Mouse (Mus musculus) heart, embryonic 10.5 days (tissue): ENCODE data around the gene Gm11037. TPM values are rescaled to one million over a fixed set of nuclear protein-coding genes. Genes with fewer than 3 reads are reported as not detected.

Source experiments
- DNase-seq: peaks from one replicate; pipeline ENCODE4 v3.0.0-alpha.2; 2017; ENCODE audit warnings: low spot score
- H3K27ac ChIP-seq: fragments of 300-500 bp; sonication (generic); 2 replicates; pipeline ENCODE4 v1.5.1; 2016; ENCODE audit warnings: mild to moderate bottlenecking
- H3K27me3 ChIP-seq: fragments of 300-500 bp; sonication (generic); 2 replicates; pipeline ENCODE4 v1.6.1; 2016; ENCODE audit warnings: mild to moderate bottlenecking; ENCODE audit not compliant: poor library complexity, insufficient read depth, severe bottlenecking
- H3K36me3 ChIP-seq: fragments of 300-500 bp; sonication (generic); 2 replicates; pipeline ENCODE4 v1.6.1; 2016; ENCODE audit warnings: mild to moderate bottlenecking, moderate library complexity
- H3K4me1 ChIP-seq: fragments of 300-500 bp; sonication (generic); 2 replicates; pipeline ENCODE4 v1.6.1; 2016; ENCODE audit warnings: mild to moderate bottlenecking
- H3K4me3 ChIP-seq: fragments of 300-500 bp; sonication (generic); 2 replicates; pipeline ENCODE4 v1.5.1; 2016; ENCODE audit warnings: mild to moderate bottlenecking, moderate library complexity
- H3K9me3 ChIP-seq: fragments of 300-500 bp; sonication (generic); 2 replicates; pipeline ENCODE4 v1.6.1; 2016; ENCODE audit warnings: mild to moderate bottlenecking, moderate library complexity
- WGBS: fragments of 180-500 bp; shearing (Covaris S2); methylation state at CpG from one replicate; pipeline ENCODE4 v1.1.7; 2016; 5-methylcytosine and 5-hydroxymethylcytosine counted together
- polyA plus RNA-seq: library from polyadenylated mRNA; unstranded; fragments of >200 nt; fragmentation: Nextera tagmentation; extraction: Ambion mirVana; gene quantifications from 2 replicates; pipeline ENCODE4 v1.2.1, GENCODE M21; 2016

The Gm11037 gene
- polyA plus RNA-seq, 1 experiment from 2014 or later = not detected

DNA sequence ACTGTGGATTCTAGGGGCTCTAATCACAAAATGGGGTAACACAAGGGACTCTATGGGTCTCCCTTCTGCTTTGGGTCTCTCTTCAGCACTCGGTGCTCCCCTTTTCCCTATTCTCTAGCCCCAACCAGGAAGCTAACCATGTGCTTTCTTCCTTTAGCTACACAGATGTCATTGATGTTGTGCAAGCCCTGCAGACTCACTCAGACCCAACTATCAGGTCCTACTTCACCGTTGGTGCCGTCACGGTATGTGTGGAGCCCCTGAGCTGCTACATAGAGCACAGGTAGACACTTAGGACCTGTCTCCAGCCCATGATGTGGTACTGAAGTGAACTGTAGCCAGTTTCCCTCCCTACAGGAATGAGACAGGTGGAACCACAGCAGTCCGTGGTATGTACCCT lies 27.3 kb upstream of the Gm11037 start:
- H3K27me3 ChIP-seq = no peaks in the 10 kb centered on the region
- H3K9me3 ChIP-seq = no peaks in the 10 kb centered on the region

GRCm38 (mm10) chr2:131118968-131119574 lies 14.2 kb upstream of the Gm11037 start:
- H3K4me3 ChIP-seq = no peak overlapping the region
- no peak for DNase-seq
- H3K9me3 ChIP-seq = no peaks in the 10 kb centered on the region
- H3K36me3 ChIP-seq = no peaks in the 10 kb centered on the region
- WGBS = 66% methylated on average over 2 of the region's 2 CpGs
- H3K27ac ChIP-seq = no peak overlapping the region
- peaks cover under 1% of the 10 kb centered on the region; the same call in 1 of the 2 replicates for H3K4me1 ChIP-seq
- H3K27me3 ChIP-seq = 0 out of 2 replicates have a peak, but pooled peaks cover 3% of the 10 kb centered on the region

More for the DNA sequence above, 27.3 kb upstream of the Gm11037 start:
- DNase-seq = no peak
- 82% methylated on average over 5 of the region's 5 CpGs for WGBS
- no peak overlapping the region for H3K27ac ChIP-seq
- H3K4me3 ChIP-seq = no peak overlapping the region
- no peaks in the 10 kb centered on the region for H3K4me1 ChIP-seq
- H3K36me3 ChIP-seq = no peaks in the 10 kb centered on the region

- 0 out of 2 replicates have a peak overlapping the region, but pooled peaks have one; percentile 13 for H3K27ac ChIP-seq
- no peaks in the 10 kb centered on the region for H3K9me3 ChIP-seq
- peak; percentile 61 for DNase-seq
- 53% methylated on average over 3 of the region's 3 CpGs for WGBS
- H3K36me3 ChIP-seq = no peaks in the 10 kb centered on the region
- H3K4me3 ChIP-seq = no peak overlapping the region
- peaks cover 36% of the 10 kb centered on the region for H3K4me1 ChIP-seq
- 0 out of 2 replicates have a peak, but pooled peaks cover 13% of the 10 kb centered on the region for H3K27me3 ChIP-seq
Measured at GRCm38 (mm10) chr2:131124166-131124565, 9.1 kb upstream of the Gm11037 start.

DNA sequence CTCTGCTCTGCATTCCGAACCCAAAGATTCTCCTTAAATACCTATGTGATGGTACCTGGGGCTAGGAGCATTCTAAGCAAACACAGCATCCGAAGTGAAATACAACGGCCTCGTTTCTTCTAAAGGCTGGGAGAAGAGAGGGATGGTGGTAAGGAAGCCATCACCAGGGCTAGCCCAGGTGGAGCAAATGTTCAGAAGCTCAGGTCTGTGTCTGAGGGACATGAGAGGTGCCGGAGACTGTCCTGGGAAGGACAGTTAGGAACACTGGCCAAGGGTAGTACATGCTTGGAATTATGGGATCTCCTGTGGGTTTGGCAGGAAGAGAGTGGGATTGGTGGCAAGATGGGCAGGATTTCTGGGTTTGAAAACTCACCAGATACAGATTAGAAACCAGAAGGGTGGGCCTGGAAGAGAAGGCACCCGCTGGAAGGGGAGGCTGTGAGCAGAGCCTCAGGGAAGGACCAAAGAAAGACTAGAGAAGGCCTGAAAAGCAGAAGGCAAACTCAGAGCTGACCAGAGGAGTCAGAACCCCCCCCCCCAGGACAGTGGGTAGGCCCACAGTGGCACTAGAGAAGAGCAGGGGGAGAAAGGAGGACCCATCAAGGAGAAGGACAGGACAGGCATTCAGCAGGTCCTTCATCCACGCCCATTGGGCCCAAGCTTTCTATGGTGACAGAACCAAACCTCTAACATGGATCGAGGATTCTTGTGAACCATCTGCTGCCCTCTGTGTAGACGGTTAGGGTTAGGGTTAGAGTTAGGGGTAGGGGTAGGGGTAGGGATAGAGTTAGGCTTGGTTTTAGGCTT lies 7.9 kb upstream of the Gm11037 start:
- H3K36me3 ChIP-seq = no peaks in the 10 kb centered on the region
- 89% methylated on average over 9 of the region's 9 CpGs for WGBS
- 0 out of 2 replicates have a peak, but pooled peaks cover 13% of the 10 kb centered on the region for H3K27me3 ChIP-seq
- DNase-seq = peak; percentile 66
- H3K9me3 ChIP-seq = no peaks in the 10 kb centered on the region
- peaks cover 43% of the 10 kb centered on the region for H3K4me1 ChIP-seq
- no peak overlapping the region for H3K4me3 ChIP-seq
- peak overlapping the region; percentile 38; the same call in 1 of the 2 replicates for H3K27ac ChIP-seq

DNA sequence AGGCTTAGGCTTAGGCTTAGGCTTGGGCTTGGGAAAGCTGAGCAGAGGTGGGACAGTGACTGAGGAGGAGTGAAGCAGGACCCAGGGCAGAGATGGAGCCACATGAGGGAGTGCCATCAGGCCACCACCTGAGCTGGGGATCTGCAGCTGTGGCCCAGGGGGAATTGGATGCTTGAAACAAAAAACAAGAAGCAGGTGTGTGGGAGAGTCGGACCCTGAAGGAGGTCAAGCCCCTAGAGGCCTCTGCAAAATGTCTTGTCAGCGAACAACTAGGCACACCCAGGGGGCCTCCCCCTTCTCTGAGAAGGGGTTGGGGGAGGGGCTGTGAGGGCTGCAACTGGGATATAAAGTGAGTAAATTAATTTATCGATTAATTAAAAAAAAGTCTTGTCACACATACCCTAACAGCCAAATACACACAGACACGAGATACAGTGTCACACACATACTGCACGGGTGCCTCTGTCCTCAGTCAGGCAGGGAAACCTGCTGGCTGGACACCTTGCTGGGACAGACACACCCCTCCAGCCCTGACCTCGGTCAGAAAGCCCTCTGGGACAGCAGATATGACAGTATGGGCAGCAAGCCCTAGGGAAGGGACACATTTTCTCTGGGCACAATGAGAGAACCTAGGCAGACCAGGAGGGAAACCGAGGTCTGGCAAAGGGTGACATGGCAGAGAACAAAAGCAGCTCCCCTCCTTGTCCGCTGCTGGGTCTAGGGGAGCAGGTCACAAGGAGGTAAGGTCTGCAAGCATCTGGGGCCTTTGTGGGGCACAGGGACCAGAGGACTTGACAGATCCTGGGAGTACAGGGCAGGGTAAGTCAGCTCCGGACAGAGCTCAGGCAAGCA lies 7.1 kb upstream of the Gm11037 start:
- Histone ChIP-seq H3K27ac (peak overlapping the region; percentile 89), H3K4me1 (peaks cover 43% of the 10 kb centered on the region), H3K4me3 (peak overlapping the region; percentile 62), H3K36me3 (no peaks in the 10 kb centered on the region), H3K9me3 (no peaks in the 10 kb centered on the region), H3K27me3 (0 out of 2 replicates have a peak, but pooled peaks cover 13% of the 10 kb centered on the region)
- peak; percentile 89 for DNase-seq
- 42% methylated on average over 9 of the region's 9 CpGs for WGBS

DNA sequence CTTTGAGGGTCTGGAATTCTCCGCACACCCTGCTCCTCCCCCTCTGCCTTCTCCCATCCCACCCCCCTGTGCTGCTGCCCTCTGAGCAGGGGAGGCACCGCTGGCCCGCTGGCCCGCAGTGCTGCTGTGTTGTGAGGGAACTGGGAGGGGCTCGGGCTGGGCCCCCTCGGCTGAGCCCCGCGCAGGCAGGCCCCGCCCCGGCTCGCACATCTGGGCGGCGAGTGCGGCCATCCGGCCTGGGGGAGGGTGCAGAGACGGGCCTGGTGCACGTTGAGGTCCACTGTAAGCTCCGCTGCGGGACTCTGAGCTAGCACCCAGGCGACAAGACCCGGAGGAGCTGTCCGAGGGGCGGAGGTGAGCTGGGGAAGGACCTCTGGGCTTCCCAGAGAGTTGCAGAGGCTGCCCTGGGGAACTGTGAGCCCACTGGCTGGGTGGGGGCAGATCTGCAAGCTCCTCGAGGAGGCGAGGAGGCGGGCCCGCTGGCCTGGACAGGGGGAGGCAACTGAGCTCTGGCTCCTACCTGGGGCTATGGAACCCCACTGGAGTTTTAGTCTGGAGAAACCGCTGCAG lies 6.1 kb upstream of the Gm11037 start, which contains the start of gene Hspa12b:
Hspa12b (plus strand) TSS at position 120 of the 570 bp plus-strand sequence.
- DNase-seq = peak; percentile 93
- Histone ChIP-seq H3K4me3 (peak within 1 kb of the TSS; percentile 62), H3K4me1 (peaks cover 51% of the 10 kb centered on the region), H3K27me3 (0 out of 2 replicates have a peak, but pooled peaks cover 13% of the 10 kb centered on the region), H3K27ac (peak within 1 kb of the TSS; percentile 89), H3K36me3 (no peaks in the 10 kb centered on the region), H3K9me3 (no peaks in the 10 kb centered on the region)
- 0% methylated on average over 28 of the region's 28 CpGs for WGBS

DNA sequence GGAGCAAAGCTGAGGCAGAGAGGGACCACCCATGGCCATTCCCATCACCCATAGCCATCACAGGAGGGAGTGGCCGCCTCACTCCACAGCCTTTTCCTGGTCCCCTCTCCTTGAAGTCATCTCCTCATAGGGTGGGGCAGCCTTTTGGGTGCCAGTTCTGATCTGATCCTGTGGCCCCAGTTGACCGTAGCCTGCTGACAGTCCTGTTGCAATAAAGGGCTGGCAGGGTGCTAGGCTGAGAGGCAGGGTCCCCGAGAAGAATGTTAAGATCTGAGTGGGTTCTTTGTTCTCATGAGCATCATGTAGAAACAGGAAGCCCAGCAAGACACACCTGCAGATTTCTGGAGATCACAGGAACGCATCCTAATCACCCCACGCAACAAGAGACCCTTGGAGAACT lies 5.1 kb upstream of the Gm11037 start:
- Histone ChIP-seq H3K4me3 (peak overlapping the region; percentile 62), H3K36me3 (no peaks in the 10 kb centered on the region), H3K27me3 (0 out of 2 replicates have a peak, but pooled peaks cover 13% of the 10 kb centered on the region), H3K27ac (peak overlapping the region; percentile 89; the same call in 1 of the 2 replicates), H3K9me3 (no peaks in the 10 kb centered on the region), H3K4me1 (peaks cover 52% of the 10 kb centered on the region)
- DNase-seq = peak; percentile 67
- 84% methylated on average over 5 of the region's 5 CpGs for WGBS

DNA sequence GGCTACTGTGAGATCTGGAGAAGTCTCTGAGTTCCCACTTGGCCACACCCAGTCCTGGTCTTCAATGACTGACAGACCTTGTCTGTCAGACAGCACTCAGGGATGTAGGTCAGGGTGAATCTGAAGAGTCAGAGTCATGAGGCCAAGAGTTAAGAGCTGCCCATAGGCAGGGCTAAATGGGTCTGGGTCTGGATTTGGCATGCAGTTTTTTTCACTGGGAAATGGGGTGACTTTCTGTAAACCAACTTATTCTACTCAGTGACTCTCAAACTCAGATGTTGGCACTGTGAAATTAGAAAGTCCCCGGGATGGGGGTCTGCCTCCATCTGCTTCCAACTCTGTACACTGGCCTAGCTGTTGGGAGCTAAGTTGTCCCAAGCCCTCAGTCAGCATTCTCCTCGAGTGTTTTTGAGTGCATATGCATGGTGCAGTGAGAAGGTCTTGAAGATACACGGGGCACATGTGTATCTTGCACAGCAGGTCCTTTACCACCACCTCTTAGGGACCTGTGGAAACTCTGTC lies 4.6 kb upstream of the Gm11037 start:
- Histone ChIP-seq H3K4me3 (peak overlapping the region; percentile 62; the same call in 1 of the 2 replicates), H3K27me3 (0 out of 2 replicates have a peak, but pooled peaks cover 13% of the 10 kb centered on the region), H3K9me3 (no peaks in the 10 kb centered on the region), H3K27ac (0 out of 2 replicates have a peak overlapping the region, but pooled peaks have one; percentile 7), H3K4me1 (peaks cover 53% of the 10 kb centered on the region), H3K36me3 (no peaks in the 10 kb centered on the region)
- peak; percentile 54 for DNase-seq
- WGBS = 69% methylated on average over 3 of the region's 3 CpGs

DNA sequence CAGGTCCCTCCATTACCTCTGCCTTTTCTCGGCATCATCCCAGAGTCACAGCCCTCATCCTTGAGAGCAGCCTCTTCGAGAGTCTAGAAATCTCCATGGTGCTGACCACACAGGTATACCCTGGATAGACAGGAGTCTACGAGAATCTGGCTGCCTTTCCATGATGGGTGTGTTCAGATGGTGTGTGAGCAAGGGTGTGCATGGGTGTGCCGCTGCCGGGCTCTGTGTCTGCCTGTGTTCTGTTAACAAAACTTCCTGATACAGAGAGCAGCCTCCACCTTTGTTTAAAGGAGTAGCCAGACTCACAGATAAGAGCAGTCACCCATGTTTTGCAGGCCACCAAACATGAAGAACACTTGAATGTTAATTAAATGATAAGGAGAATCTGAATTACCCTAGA lies 3.5 kb upstream of the Gm11037 start:
- 67% methylated on average over 5 of the region's 5 CpGs for WGBS
- Histone ChIP-seq H3K4me1 (peaks cover 58% of the 10 kb centered on the region), H3K4me3 (no peak overlapping the region), H3K9me3 (no peaks in the 10 kb centered on the region), H3K27ac (peak overlapping the region; percentile 62; the same call in 1 of the 2 replicates), H3K36me3 (no peaks in the 10 kb centered on the region; the same call in 1 of the 2 replicates), H3K27me3 (0 out of 2 replicates have a peak, but pooled peaks cover 7% of the 10 kb centered on the region)
- peak; percentile 83 for DNase-seq

DNA sequence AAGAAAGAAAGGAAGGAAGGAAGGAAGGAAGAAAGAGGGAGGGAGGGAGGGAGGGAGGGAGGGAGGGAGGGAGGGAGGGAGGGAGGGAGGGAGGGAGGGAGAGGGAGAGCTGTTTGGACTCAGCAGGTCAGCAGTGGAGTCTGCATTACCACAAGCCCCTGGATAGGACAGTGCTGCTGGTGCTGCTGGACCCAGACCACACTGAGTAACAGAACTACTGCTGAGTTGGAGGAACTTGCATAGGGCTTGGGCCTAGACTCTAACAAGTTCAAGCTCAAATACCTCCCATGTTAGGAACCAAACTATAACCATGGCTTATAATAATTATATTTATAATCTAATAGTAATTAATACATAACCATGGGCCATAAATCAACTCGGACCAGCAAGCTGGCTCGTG lies 2.4 kb upstream of the Gm11037 start:
- H3K27me3 ChIP-seq = no peaks in the 10 kb centered on the region
- 88% methylated on average over 2 of the region's 2 CpGs for WGBS
- no peaks in the 10 kb centered on the region for H3K9me3 ChIP-seq
- peaks cover 66% of the 10 kb centered on the region for H3K4me1 ChIP-seq
- H3K27ac ChIP-seq = no peak overlapping the region
- H3K4me3 ChIP-seq = no peak overlapping the region
- DNase-seq = no peak
- no peaks in the 10 kb centered on the region; the same call in 1 of the 2 replicates for H3K36me3 ChIP-seq

- peak; percentile 74 for DNase-seq
- H3K9me3 ChIP-seq = no peaks in the 10 kb centered on the region
- no peaks in the 10 kb centered on the region for H3K27me3 ChIP-seq
- peaks cover 2% of the 10 kb centered on the region; the same call in 1 of the 2 replicates for H3K36me3 ChIP-seq
- no peak overlapping the region; the same call in 1 of the 2 replicates for H3K27ac ChIP-seq
- H3K4me1 ChIP-seq = peaks cover 63% of the 10 kb centered on the region
- 68% methylated on average over 10 of the region's 10 CpGs for WGBS
- H3K4me3 ChIP-seq = no peak overlapping the region
Measured at GRCm38 (mm10) chr2:131132111-131132888, 997 bp upstream of the Gm11037 start.
